Mouse (Mus musculus): Measurements from ENCODE around the gene Hfm1.
A peak's percentile ranks its signal among the peaks of the same experiment; 100 is the strongest.

Gene Hfm1

DNA sequence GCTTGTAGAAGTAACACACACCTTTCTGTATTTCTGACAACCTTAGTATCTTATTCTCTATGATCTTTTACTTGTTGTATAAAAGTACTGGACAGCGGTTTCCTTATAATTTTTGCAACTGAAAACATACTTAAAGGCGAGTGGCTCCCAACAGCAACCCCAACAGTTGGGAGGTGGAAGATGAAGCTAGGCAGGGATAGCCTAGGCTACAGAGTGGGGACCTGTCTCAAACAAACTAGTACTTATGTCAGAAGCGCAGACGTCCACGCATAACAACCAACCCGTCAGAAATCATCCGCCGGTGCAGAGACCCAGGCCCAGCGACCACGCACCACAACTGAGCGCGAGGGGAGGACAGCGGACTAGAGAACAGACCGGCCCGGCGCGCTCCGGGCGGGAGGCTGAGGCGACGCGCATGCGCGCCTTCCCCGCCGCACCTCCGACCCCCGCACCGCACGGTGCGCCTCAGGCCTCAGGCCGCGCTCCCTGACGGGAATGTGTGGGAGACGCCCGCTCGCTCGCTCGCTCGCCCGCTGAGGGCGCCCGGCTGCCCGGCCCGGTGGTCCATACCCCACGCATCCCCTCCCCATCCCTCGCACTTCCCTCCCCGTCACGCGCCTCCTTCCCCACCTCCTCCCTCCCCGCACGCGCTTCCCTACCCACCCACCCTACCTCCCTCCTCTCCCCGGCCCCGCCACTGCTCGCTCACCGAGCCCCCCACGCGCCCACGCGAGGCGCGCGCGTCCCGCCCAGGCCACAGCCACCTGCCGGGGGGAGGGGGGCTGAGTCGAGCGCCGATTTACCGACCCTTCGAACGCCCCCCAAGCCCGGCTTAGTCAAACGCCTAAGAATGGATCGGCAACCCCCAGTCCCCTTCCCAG is at the start of gene Hfm1:
Hfm1 (minus strand) TSS at position 834 of the 881 bp plus-strand sequence.
- DNase-seq (ENCODE audit: low spot score in 2 of 2), result peak; percentile 47 to 68

DNA sequence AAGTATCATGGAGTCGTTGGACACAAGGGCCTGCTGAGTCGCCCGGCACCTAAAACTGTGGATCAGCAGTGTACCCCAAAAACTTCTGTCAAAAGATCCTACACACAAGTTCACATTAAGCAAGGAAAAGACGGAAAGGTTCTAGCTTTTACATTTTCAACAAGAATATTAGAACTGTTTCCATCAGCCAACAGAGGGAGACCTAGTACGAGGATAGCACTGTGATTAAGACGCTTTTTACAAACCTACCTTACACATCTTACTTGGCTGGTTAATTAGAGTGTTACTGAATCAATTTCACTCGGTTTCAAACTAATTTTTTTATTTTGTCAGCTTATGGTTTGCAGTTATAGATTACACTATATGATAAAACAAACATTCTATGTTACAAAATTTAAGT is 47.8 kb upstream of the Hfm1 start:
- DNase-seq (ENCODE audit: low spot score in 2 of 2), result no peak

DNA sequence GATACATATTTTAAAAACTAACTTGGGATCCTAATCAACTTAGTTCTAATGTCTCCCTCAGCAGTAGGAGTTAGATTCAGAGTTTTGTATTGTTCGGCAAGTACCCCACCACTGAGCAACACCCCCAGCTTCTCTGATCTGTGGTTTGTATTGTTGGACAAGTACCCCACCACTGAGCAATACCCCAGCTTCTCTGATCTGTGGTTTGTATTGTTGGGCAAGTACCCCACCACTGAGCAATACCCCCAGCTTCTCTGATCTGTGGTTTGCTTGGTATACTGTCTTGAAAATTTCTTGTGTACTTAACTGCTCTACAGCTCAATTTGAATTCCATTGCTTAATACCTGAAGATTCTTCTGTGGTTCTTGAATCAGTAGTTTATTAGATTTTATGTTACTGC is 41.5 kb upstream of the Hfm1 start:
- DNase-seq (ENCODE audit: low spot score in 2 of 2), result no peak

DNA sequence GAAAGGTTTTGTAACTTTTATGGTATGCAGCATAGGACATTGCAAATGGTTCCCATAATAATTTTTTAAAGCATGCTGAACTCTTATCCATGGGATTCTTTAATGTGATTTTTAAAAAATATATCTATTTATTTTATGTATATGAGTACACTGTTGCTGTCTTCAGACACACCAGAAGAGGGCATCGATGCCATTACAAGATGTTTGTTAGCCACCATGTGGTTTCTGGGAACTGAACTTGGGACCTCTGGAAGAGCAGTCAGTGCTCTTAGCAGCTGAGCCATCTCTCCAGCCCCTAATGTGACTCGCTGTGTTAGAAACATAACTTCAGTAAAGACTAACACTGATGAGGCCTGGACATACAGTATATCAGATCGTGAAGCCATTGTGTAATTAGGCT is 40.3 kb upstream of the Hfm1 start:
- DNase-seq (ENCODE audit: low spot score in 2 of 2), result no peak

DNA sequence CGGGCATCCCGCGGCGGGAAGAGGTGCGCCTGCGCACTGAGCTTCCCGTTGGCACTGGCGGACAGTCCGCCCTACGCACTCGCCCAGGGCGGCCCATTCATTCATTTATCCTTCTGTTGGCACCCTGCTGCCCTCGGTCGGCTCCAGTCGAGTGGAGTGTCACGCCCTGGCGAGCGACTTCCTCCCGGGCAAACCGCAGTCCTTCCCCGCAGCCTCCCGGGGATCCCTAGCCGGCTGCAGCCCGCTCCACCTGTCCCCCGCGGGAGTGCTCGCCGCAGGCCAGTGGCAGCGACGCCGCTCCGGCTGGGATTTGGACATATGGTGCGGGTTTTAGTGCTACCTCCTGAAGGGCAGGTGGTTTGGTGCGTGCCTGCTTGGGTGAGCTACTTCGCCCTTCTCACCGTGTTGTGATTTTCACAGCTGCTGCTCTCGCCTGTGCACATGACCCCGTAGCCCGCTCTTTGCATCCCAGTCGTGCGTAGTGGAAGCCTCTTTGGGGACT is 38.4 kb upstream of the Hfm1 start:
- no peak for DNase-seq (ENCODE audit: low spot score in 2 of 2)

DNA sequence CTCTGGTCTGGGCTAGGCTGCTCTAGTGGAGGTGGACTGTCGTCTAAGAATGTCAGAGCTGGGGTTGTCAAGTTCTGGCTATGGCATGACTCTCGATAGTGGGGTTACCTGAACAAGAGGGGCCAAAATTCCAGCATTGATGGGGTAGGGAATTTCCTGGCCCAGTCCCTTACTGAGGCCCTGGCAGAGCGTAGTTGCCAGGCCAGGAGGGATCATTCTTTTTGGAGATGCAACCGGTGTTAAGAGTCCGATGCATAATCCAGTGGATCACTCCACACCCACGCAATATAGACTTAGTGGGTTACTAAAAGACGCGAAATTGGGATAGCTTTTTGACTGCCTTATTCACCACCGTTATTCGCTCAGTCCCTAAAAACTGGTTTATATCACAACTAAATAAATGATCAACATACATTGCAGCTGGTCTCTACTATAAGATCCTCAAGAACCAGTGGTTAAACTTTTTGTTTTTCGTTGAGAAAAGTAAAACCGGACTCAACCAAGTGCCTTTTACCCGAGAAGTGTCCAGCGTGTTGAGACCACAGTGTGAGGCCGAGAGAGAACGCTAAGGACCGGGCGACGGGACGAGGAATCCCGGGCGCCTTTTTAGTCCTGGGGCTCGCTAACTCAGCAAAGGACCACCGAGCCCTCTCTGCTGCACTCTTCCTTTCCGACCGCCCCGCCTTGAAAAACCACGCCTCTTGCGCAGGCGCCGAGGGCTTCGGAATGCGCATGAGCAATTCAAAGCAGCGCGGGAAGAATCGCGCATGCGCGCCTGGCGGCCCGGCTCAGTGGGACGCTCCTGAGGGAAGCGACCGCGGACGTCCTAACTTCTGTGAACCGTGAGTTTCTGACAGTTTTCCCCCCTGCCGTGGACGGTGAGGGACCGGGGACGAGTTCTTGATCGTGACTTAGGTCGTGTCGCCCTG is 37.7 kb upstream of the Hfm1 start, which contains the start of gene Cdc7:
Cdc7 (plus strand) TSS at position 739 of the 929 bp plus-strand sequence.
- DNase-seq (ENCODE audit: low spot score in 2 of 2), result peak; percentile 88 to 94

DNA sequence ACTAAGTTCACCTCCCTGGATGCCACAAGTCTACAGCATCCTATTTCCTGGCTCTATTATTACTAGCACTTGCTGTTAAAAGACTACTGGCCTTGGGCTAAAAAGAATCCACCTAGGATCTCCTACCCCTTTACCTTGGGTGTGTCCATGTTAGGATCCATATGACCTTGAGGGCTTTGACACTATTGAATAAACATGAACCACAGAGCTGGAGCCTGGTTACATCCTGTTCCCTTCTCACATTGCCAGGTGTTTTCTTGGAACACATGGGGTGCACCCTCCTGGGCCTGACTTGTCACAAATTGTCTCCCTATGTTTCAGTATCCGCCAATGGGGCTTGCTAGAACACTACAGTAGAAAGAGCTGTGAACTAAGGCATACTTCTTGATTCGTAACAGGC is 34.3 kb upstream of the Hfm1 start:
- DNase-seq (ENCODE audit: low spot score in 2 of 2), result no peak

DNA sequence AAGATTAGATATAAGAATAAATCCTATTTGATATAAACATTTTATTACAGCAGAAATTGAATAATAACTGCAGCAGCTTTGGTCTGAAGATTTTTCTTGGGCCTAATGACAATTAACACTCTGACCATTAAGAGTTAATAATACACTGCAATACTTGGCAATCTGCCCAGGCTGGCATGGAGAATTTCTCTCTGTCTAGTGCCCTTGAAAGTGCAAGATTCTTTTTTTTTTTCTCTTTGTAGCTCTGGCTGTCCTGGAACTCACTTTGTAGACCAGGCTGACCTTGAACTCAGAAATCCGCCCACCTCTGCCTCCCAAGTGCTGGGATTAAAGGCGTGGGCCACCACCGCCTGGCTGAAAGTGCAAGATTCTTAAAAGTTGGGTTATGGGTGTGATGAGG is 32.9 kb upstream of the Hfm1 start:
- peak in 1 of 2 experiments; percentile 49 for DNase-seq (ENCODE audit: low spot score in 2 of 2)

DNA sequence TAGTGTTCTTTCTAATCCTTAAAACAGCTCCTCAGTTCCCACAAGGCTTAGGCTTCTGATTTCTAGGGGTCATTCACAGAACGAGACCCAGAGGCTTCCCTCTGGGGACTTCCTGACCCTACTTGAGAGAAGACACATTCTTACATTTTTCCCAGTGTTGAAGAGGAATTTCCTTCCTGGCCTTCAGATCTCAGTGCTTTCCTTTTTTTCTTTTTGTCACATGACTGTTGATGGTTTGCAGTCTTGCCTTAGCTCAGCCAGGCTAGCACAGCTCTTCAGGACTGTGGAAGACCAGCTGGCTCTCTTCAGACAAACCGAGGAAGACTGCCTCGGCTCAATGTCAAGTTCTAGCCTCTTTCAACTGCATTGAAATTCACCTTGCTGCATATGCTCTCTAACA is 30.3 kb upstream of the Hfm1 start:
- DNase-seq (ENCODE audit: low spot score in 2 of 2), result no peak

DNA sequence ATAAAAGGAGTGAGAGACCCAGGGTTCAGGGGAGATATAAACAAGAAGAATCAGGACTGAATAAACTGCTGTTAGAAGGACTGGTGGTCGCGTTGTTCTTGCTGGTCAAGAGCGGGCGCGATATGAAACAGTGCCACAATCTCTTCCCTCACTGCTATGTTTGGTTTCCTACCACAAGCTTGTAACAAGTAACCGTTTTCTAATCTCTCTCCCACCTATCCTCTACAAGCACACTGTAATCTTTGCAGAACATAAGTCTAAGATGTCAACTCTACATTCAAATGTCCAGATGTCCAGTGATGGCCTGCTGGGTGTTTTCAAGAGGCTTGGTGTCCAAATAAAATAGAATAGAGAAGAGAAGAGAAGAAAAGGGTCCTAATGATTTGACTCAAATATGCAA is 22.6 kb upstream of the Hfm1 start:
- no peak for DNase-seq (ENCODE audit: low spot score in 2 of 2)

DNA sequence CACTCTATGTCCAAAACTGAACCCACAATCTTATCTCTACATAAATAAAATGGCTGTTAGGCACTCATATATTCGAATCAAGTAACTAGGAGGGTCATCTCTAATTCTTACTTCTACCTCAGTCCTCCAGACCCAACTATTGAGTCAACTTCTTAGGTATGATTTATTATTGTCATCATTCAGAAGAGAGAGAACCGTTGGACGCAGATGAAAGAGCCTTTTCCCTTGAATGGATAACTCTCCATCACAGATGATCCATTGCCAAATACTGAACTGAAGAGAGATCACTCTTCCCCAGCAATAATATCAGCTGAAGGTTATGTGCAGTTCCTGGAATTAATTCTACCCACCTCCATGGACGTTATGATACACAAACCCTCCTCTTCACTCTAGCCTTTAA is 20.2 kb upstream of the Hfm1 start:
- DNase-seq (ENCODE audit: low spot score in 2 of 2), result no peak

DNA sequence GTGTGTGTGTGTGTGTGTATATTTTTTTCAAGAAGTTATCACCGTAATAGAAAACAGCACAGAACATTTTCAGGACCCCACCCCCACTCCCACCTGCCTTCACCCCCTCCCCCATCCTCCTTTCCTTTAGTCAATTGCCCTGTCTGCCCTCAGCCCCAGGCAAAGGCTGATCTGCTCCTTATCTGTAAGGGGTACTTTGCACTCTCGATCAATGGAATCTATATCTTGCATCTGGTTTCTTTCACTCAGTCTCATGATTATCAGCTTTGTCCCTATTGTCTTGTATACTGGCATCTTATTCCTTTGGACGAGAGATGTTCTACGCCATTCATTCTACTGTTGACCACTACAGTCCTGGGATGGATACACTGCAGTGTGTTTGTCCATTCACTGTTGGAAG is 1.9 kb upstream of the Hfm1 start:
- DNase-seq (ENCODE audit: low spot score in 2 of 2), result no peak

DNA sequence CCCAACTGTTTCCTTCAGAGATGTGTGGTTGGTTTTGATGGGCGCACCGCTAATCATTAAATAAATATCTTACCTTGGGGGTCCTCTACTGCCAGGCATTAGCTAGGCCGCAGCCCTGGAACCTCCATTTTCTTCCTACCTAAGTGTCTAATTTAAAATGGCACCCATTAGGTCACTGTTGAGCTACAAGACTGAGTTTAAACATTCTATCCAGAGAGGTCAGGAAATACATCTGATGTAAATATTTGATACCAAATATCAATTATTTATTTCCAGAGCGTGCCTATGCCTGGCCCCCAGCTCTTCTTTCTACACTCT is 207 bp upstream of the Hfm1 start:
- no peak for DNase-seq (ENCODE audit: low spot score in 2 of 2)

DNA sequence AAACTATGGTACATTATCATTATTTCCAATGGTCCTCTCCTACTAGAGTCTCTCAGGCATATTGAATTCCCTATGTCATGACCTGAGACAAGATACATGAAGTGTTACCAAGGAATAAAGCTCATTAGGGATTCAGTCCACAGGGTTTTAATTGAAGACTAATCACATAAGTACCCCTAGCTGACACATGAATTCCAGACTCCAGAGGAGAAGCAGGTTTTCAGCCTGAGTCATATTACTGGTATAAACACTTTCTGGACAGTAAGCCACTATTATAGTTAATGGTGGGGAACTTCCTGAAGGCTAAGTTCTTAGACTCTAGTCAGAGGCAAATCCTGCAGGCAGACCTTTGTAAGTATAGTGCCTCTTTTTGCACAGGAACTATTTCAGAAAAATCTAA is 6.8 kb downstream of the Hfm1 start:
- no peak for DNase-seq (ENCODE audit: low spot score in 2 of 2)

DNA sequence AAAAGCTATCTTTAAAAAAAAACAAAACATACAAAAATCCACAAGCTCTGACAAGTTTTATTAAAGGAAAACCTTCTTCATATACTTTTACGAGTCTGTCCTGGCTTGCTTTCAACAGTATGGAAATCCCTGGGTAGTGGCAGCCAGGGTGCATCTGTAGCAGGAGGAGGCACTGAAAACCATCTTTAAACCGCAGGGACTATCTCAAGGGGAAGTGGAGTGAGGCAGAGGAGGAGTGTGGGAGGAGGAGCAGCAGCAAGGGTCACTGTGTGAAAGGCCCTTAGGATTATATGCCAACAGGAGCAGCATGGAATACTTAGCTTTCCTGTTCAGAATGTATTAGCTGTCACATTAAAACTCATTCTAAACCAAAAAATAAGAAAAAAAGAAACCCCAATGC is 29.2 kb downstream of the Hfm1 start:
- no peak for DNase-seq (ENCODE audit: low spot score in 2 of 2)

DNA sequence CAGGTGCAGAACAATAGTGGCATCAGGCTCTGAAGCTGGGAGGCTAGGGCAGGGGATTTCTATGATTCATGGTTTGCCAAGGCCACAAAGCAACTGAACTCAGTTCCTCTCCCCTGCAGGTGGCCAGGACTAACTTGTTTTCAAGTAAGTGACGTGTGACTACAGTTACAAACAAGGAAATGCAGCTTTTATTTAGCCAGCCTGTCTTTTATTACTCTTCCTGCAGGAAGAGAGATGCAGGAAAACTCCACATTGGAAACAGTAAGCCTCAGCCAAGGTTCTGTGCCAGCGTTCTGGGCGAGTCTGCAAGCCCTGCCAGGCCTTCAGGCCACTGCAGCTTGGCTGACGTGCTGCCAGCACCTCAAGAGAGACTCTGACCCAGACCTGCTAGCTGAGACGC is 34.3 kb downstream of the Hfm1 start:
- DNase-seq (ENCODE audit: low spot score in 2 of 2), result peak in 1 of 2 experiments; percentile 56

DNA sequence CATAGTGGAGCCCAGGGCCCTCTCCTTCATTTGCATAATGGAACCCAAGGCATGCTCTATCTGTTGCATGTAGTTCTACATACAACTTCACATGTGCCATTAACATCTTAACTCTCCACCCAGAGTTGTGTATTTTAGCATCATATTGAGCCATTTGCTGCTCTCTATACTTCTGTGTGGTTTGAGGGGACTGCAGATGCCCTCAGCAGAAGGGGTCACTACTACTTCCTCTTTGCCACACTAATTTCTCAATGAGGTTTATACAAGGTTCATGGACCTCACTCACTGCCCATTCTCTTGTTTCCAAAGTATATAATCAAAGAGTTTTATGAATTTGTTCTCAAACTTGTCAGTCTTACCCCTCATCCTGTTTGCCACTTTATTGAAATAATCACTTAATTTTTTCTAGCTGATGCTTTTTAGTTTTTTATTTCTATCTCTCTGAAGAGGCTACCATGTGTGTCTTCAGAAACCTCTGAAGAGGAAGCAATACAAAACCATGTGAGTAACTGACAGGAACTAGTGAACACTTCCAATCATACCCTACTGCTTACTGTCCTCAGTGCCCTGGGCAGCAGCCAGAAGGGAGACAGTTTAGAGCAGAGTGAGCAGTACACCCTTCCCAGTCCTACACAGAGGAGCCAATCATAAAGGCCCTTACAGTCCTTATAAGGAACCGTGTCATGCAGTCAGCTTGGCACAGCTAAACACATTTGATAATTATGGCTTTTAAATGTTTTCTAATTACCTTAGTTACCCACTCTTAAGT is 38.6 kb downstream of the Hfm1 start:
- no peak for DNase-seq (ENCODE audit: low spot score in 2 of 2)

DNA sequence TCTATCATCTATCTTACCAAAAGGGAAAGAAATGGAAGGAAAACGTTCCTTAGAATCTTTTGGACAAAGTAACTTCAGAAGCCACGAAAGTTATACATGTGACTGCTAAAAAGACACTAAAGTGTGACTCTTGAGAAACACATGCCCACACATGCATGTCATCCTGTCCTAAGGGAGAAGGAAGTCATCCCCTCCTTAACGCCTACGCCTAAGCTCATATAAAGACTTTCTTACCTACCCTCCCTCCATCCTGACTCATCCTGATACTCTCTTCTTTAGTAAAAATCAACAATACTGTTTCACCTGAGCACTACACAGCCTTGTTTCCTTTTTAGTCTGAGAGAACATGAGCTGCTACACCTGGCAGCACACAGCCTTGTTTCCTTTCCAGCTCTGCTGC is 40.6 kb downstream of the Hfm1 start:
- DNase-seq (ENCODE audit: low spot score in 2 of 2), result no peak

DNA sequence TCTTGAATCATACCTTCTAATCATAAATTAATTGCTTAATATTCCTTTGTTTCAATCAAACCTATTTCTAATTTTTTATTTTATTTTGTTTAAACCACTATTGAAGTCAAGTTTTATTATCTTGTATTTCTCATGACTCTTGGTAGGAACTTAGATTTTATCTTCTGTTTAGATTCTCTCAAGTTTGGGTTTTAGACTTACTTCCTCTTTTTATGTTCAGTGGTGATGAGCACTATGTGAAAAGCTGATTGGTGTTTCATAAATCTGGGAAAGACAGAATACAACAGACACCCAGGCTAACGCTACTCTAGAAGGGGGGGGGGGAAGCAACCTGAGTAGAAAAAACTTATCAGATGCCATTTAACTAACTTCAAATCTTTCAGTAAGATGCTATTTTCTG is 49.7 kb downstream of the Hfm1 start:
- no peak for DNase-seq (ENCODE audit: low spot score in 2 of 2)

DNA sequence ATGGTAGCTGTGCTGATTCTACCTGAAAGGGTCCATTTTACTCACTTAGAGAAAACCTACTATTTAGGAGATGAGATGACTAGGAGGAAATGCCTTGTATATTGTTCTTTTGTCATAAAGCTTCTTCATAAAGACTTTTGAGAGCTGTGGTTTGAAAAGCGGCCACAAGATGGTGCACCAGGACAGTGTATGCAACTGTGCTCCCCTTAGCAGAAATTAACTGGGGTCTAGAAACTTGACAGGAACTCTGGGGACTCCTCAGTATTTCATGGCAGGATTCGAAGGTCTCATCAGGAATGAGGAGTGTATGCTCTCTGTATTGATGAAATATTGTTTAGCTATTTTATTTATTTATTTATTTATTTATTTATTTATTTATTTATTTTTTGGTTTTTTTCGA is 65.7 kb downstream of the Hfm1 start:
- DNase-seq (ENCODE audit: low spot score in 2 of 2), result peak in 1 of 2 experiments; percentile 64

DNA sequence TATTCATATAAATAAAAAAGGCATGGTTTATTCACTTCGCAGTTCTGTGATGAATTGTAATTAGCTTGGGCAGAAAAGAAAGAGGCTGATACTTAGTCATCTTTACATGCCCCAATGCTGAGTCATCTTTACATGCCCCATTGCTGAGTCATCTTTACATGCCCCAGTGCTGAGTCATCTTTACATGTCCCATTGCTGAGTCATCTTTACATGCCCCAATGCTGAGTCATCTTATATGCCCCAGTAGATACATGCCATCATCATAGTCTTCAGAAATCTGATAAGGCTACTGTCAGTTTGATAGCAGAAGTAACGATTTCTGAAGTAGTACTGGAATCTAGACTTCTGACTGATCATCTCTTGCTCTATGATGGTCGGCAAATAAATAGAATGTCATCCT is 72.8 kb downstream of the Hfm1 start:
- no peak for DNase-seq (ENCODE audit: low spot score in 2 of 2)

DNA sequence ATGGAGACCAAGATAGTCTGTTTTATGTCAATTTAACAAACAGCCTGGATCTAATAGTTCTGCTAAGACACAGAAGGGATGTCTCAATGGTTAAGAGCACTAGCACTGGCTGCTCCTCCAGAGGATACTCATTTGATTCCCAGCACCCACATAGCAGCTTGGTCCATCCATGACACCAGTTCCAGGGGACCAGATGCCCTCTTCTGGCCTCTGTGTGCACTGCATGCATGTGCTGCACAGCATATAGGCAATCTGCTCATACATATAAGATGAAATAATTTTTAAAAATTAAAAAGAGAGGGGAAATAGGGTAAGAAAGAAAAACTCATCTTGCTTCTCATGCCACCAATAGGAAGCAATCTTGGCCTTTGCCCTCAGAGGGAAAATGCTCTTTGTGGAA is 79.1 kb downstream of the Hfm1 start:
- DNase-seq (ENCODE audit: low spot score in 2 of 2), result no peak
